Mouse (Mus musculus): ENCODE data around the gene Ttc7. TPM values are rescaled to one million over a fixed set of nuclear protein-coding genes. Genes with fewer than 3 reads are reported as not detected.

Ttc7 gene
- total RNA-seq, 1 experiment, result 2.7 TPM

DNA sequence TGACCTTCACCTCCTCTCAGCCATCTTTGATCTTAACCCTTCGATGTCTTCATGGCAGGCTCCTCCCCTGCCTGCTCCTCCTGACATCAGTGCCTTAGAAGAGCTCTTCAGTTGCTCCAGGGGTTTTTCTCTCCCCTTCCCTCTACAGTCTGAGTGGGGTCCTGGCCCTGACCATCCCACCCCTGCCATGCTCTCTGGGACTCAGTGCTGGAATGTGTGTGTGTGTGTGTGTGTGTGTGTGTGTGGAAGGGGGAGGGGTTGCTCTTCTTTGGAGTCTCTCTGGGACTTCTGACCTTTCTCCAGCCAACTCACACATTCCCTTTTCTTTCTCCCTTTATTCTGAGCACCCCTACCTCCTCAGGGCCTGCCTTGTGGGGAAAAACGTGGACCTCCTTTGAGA, 83.8 kb downstream of the Ttc7 start:
- Histone ChIP-seq H3K36me3 (ENCODE audit: control insufficient read depth, insufficient read depth, low read length, poor library complexity, severe bottlenecking) (no peaks in the 10 kb centered on the region; the same call in 1 of the 2 replicates), H3K4me1 (ENCODE audit: control insufficient read depth in 2 of 2, insufficient read depth in 2 of 2, low read length in 2 of 2, poor library complexity in 1 of 2) (peaks cover 0 to 17% of the 10 kb centered on the region in 2 experiments; a peak in 1 of 4 replicates), H3K9me3 (ENCODE audit: control insufficient read depth, insufficient read depth, low read depth, low read length) (no peaks in the 10 kb centered on the region), H3K4me3 (ENCODE audit: insufficient read depth in 1 of 2, low read depth in 1 of 2, low read length in 2 of 2, poor library complexity in 1 of 2, severe bottlenecking in 1 of 2) (no peak overlapping the region), H3K9ac (ENCODE audit: insufficient read depth, low read depth, low read length, poor library complexity, severe bottlenecking) (no peak overlapping the region), H3K27ac (ENCODE audit: insufficient read depth, low read depth, low read length, poor library complexity, severe bottlenecking) (no peak overlapping the region)
- in situ Hi-C loops (cut with MboI; ENCODE audit: low sequenced_read_pairs in 2 of 2, unreplicated experiment in 2 of 2), result no loop called here
- no peak for TF ChIP-seq ZNF384 (IDR thresholded peaks at IDR 0.05; ENCODE audit: low read depth, low read length)
- no peak for TF ChIP-seq HCFC1 (IDR thresholded peaks at IDR 0.05; ENCODE audit: borderline replicate concordance, insufficient read depth, low read length)
- no peak for TF ChIP-seq MAFK (IDR thresholded peaks at IDR 0.05; ENCODE audit: insufficient read depth, low read depth, low read length)
- TF ChIP-seq CHD2 (IDR thresholded peaks at IDR 0.05; ENCODE audit: low read depth, low read length), result no peak
- no peak for TF ChIP-seq ZC3H11A (IDR thresholded peaks at IDR 0.05; ENCODE audit: borderline replicate concordance, low read depth, low read length)
- no peak for DNase-seq (ENCODE audit: low read depth, low spot score)

GRCm38 (mm10) chr17:87367228-87367627, 84.5 kb downstream of the Ttc7 start:
- Histone ChIP-seq H3K27ac (ENCODE audit: insufficient read depth, low read depth, low read length, poor library complexity, severe bottlenecking) (no peak overlapping the region), H3K9me3 (ENCODE audit: control insufficient read depth, insufficient read depth, low read depth, low read length) (no peaks in the 10 kb centered on the region), H3K4me3 (ENCODE audit: insufficient read depth in 1 of 2, low read depth in 1 of 2, low read length in 2 of 2, poor library complexity in 1 of 2, severe bottlenecking in 1 of 2) (no peak overlapping the region), H3K9ac (ENCODE audit: insufficient read depth, low read depth, low read length, poor library complexity, severe bottlenecking) (no peak overlapping the region), H3K36me3 (ENCODE audit: control insufficient read depth, insufficient read depth, low read length, poor library complexity, severe bottlenecking) (no peaks in the 10 kb centered on the region), H3K4me1 (ENCODE audit: control insufficient read depth in 2 of 2, insufficient read depth in 2 of 2, low read length in 2 of 2, poor library complexity in 1 of 2) (peaks cover 0 to 17% of the 10 kb centered on the region in 2 experiments; a peak in 1 of 4 replicates)
- TF ChIP-seq MAFK (IDR thresholded peaks at IDR 0.05; ENCODE audit: insufficient read depth, low read depth, low read length) (no peak), ZC3H11A (IDR thresholded peaks at IDR 0.05; ENCODE audit: borderline replicate concordance, low read depth, low read length) (no peak), HCFC1 (IDR thresholded peaks at IDR 0.05; ENCODE audit: borderline replicate concordance, insufficient read depth, low read length) (no peak), ZNF384 (IDR thresholded peaks at IDR 0.05; ENCODE audit: low read depth, low read length) (no peak), CHD2 (IDR thresholded peaks at IDR 0.05; ENCODE audit: low read depth, low read length) (no peak)
- no peak for DNase-seq (ENCODE audit: low read depth, low spot score)
- in situ Hi-C loops (cut with MboI; ENCODE audit: low sequenced_read_pairs in 2 of 2, unreplicated experiment in 2 of 2), result no loop called here

GRCm38 (mm10) chr17:87367640-87368039, 85.0 kb downstream of the Ttc7 start:
- in situ Hi-C loops (cut with MboI; ENCODE audit: low sequenced_read_pairs in 2 of 2, unreplicated experiment in 2 of 2), result no loop called here
- H3K27ac ChIP-seq (ENCODE audit: insufficient read depth, low read depth, low read length, poor library complexity, severe bottlenecking), result no peak overlapping the region
- H3K9ac ChIP-seq (ENCODE audit: insufficient read depth, low read depth, low read length, poor library complexity, severe bottlenecking), result no peak overlapping the region
- no peaks in the 10 kb centered on the region for H3K9me3 ChIP-seq (ENCODE audit: control insufficient read depth, insufficient read depth, low read depth, low read length)
- H3K4me3 ChIP-seq (ENCODE audit: insufficient read depth in 1 of 2, low read depth in 1 of 2, low read length in 2 of 2, poor library complexity in 1 of 2, severe bottlenecking in 1 of 2), result no peak overlapping the region
- H3K36me3 ChIP-seq (ENCODE audit: control insufficient read depth, insufficient read depth, low read length, poor library complexity, severe bottlenecking), result no peaks in the 10 kb centered on the region
- H3K4me1 ChIP-seq (ENCODE audit: control insufficient read depth in 2 of 2, insufficient read depth in 2 of 2, low read length in 2 of 2, poor library complexity in 1 of 2), result peaks cover 0 to 17% of the 10 kb centered on the region in 2 experiments; a peak in 1 of 4 replicates
- DNase-seq (ENCODE audit: low read depth, low spot score), result no peak
- TF ChIP-seq ZC3H11A (IDR thresholded peaks at IDR 0.05; ENCODE audit: borderline replicate concordance, low read depth, low read length) (no peak), HCFC1 (IDR thresholded peaks at IDR 0.05; ENCODE audit: borderline replicate concordance, insufficient read depth, low read length) (no peak), CHD2 (IDR thresholded peaks at IDR 0.05; ENCODE audit: low read depth, low read length) (no peak), ZNF384 (IDR thresholded peaks at IDR 0.05; ENCODE audit: low read depth, low read length) (no peak), MAFK (IDR thresholded peaks at IDR 0.05; ENCODE audit: insufficient read depth, low read depth, low read length) (no peak)

GRCm38 (mm10) chr17:87368481-87368880, 85.8 kb downstream of the Ttc7 start:
- no peak overlapping the region for H3K4me3 ChIP-seq (ENCODE audit: insufficient read depth in 1 of 2, low read depth in 1 of 2, low read length in 2 of 2, poor library complexity in 1 of 2, severe bottlenecking in 1 of 2)
- H3K4me1 ChIP-seq (ENCODE audit: control insufficient read depth in 2 of 2, insufficient read depth in 2 of 2, low read length in 2 of 2, poor library complexity in 1 of 2), result peaks cover 0 to 17% of the 10 kb centered on the region in 2 experiments; a peak in 1 of 4 replicates
- no peaks in the 10 kb centered on the region for H3K36me3 ChIP-seq (ENCODE audit: control insufficient read depth, insufficient read depth, low read length, poor library complexity, severe bottlenecking)
- TF ChIP-seq ZC3H11A (IDR thresholded peaks at IDR 0.05; ENCODE audit: borderline replicate concordance, low read depth, low read length) (no peak), HCFC1 (IDR thresholded peaks at IDR 0.05; ENCODE audit: borderline replicate concordance, insufficient read depth, low read length) (no peak), ZNF384 (IDR thresholded peaks at IDR 0.05; ENCODE audit: low read depth, low read length) (no peak), CHD2 (IDR thresholded peaks at IDR 0.05; ENCODE audit: low read depth, low read length) (no peak), MAFK (IDR thresholded peaks at IDR 0.05; ENCODE audit: insufficient read depth, low read depth, low read length) (no peak)
- no peak overlapping the region for H3K27ac ChIP-seq (ENCODE audit: insufficient read depth, low read depth, low read length, poor library complexity, severe bottlenecking)
- in situ Hi-C loops (cut with MboI; ENCODE audit: low sequenced_read_pairs in 2 of 2, unreplicated experiment in 2 of 2), result no loop called here
- DNase-seq (ENCODE audit: low read depth, low spot score), result no peak
- no peaks in the 10 kb centered on the region for H3K9me3 ChIP-seq (ENCODE audit: control insufficient read depth, insufficient read depth, low read depth, low read length)
- no peak overlapping the region for H3K9ac ChIP-seq (ENCODE audit: insufficient read depth, low read depth, low read length, poor library complexity, severe bottlenecking)
